Mouse (Mus musculus) bone marrow macrophage, adult 2 months (primary cell): ENCODE data around the gene Def6. TPM values are rescaled to one million over a fixed set of nuclear protein-coding genes. Genes with fewer than 3 reads are reported as not detected.

Source experiments
- H3K27ac ChIP-seq: 2 replicates; pipeline ENCODE4 v1.5.1; 2012; ENCODE audit warnings: low read depth, low read length; ENCODE audit not compliant: insufficient read depth
- H3K4me1 ChIP-seq: 2 replicates; pipeline ENCODE4 v1.6.1; 2012; ENCODE audit warnings: low read length; ENCODE audit not compliant: control insufficient read depth, insufficient read depth
- H3K4me3 ChIP-seq: 2 replicates; pipeline ENCODE4 v1.5.1; 2012; ENCODE audit warnings: mild to moderate bottlenecking, low read length, moderate library complexity; ENCODE audit not compliant: insufficient read depth
- CTCF ChIP-seq: IDR thresholded peaks from 2 replicates; pipeline ENCODE4 v1.5.1; 2012; ENCODE audit warnings: low read depth, mild to moderate bottlenecking, low read length, moderate library complexity
- POLR2A ChIP-seq: IDR thresholded peaks from 2 replicates; pipeline ENCODE4 v1.6.1; 2012; ENCODE audit warnings: mild to moderate bottlenecking, low read depth, low read length, borderline replicate concordance
- polyA plus RNA-seq: library from polyadenylated mRNA; stranded (reverse); fragments of >200 nt; gene quantifications from 2 replicates; pipeline ENCODE4 v1.2.4, GENCODE M21; 2012; ENCODE audit not compliant: missing spikeins, insufficient read depth, insufficient read length

The Def6 gene
- polyA plus RNA-seq, 1 experiment, result 44.7 TPM

DNA sequence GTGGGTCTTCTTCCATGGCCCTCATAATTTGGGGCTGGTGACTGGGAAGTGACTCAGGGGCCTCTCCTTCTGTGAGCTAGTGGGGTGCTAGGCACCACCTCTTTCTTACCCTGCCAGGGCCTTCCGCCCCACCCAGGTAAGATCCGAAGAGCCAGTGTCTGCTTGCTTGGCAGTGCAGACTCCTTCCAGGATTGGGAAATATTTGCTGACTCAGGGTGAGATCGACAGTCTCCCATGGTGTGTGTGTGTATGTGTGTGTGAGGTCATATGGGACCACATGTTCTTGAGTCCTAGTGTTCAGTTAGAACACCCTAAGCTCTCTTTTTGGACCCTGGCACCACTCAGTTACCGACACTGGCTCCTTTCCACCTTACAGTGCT is 29.0 kb downstream of the Def6 start:
- no peak overlapping the region for H3K27ac ChIP-seq

DNA sequence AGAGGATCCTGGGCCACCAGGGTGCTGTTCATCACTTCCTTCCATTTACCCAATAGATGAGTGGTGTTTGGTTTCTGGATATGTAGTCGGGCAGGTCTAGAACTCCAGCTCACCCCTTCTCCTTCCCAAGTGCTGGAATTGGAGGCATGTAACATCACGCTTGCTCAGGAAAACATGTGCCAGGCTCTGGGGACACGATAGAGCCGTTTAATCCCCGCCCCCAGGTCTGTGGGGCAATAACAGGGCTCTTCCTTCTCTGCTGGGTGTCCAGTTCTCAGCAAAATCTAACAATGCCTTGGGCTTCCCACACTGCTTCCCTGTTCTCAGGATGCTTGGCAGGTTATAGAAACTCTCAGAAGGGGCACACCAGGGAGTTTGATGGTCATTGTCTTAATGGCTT is 29.8 kb downstream of the Def6 start:
- no peak overlapping the region for H3K4me3 ChIP-seq
- peaks cover 27% of the 10 kb centered on the region for H3K4me1 ChIP-seq
- TF ChIP-seq CTCF (no peak), POLR2A (no peak)
- H3K27ac ChIP-seq, result no peak overlapping the region

More for the DNA sequence above, 29.0 kb downstream of the Def6 start:
- Histone ChIP-seq H3K4me1 (peaks cover 27% of the 10 kb centered on the region), H3K4me3 (no peak overlapping the region)
- TF ChIP-seq CTCF (no peak), POLR2A (no peak)

DNA sequence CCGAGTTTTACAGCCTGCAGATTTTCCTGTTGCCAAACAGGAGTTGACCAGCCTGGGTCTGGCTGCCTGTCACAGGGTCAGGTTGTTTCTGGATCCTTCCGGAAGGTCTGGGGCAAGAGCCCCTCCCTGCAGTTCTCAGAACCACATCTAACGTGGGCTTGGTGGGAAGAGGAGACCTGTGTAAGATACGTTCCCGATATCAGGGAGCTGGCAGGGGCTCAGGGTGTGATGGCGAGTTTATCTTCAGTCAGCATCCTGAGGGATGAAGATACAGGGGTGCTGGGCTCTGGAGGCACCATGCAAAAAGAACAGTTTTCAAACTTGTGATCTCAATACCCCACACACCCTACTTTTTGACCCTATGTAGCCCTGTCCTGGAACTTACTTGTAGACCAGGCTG is 30.3 kb downstream of the Def6 start:
- peaks cover 27% of the 10 kb centered on the region for H3K4me1 ChIP-seq
- no peak overlapping the region for H3K4me3 ChIP-seq
- H3K27ac ChIP-seq, result no peak overlapping the region
- TF ChIP-seq CTCF (no peak), POLR2A (no peak)

DNA sequence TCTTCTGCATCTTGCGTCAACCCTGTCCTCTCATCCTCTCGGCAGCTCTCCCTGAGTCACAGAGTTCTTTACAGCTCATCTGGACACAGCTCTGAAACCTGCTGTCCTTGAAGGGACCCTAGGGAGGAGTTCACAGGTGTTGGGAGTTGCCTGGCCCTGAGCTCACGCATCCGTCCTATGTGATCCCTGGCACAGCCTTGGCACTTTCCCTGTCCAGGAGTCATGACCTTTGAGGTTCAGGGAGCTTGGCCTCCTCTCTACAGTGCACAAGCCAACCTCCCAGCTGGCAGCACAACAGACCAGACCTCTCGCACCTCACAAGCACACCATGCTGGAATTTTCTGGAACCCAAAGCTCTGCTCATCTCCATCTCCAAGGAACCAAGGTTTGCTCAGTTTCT is 33.3 kb downstream of the Def6 start:
- no peak overlapping the region for H3K4me3 ChIP-seq
- no peak for TF ChIP-seq POLR2A
- TF ChIP-seq CTCF, result no peak
- no peak overlapping the region for H3K27ac ChIP-seq
- peaks cover 19% of the 10 kb centered on the region for H3K4me1 ChIP-seq

DNA sequence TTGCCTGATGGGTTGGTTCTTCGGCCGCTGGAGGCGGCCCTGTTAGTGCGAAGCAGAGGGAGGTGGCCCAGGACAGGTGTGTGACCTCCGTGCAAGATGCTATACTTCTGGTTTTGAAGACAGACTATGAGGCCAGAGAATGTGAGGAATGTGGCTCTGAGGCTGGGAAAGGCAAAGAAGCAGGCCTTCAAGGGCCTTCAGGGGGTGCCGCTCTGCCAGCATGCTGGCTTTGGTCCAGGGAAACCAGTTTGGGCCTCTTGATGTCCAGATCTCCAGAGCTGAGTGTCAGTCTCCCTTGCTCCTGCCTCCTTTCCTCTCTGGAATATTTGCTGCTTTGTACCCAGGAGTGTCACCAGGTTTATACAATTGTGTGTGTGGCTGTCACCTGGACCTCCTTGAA is 34.7 kb downstream of the Def6 start:
- TF ChIP-seq CTCF (no peak), POLR2A (no peak)
- no peak overlapping the region for H3K4me3 ChIP-seq
- H3K27ac ChIP-seq, result no peak overlapping the region
- H3K4me1 ChIP-seq, result peaks cover 20% of the 10 kb centered on the region

DNA sequence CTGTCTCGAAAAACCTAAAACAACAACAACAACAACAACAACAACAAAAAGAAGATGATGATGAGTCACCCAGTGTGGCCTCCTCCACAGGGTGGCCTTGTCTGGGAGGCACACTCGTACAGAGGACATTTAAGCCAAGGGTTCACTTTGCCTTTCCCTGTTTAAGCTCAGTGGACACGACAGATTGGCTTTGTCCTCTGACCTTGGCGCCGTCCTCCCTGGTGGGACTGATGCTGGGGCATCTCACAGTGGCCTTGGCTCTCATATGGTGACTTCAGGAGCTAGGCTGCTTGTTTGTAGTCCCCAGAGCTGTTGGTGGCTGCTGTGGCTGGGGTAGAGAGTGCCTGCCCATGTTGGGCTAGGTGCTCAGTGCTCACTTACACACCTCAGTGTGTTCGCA is 36.6 kb downstream of the Def6 start:
- TF ChIP-seq CTCF (no peak), POLR2A (no peak)

DNA sequence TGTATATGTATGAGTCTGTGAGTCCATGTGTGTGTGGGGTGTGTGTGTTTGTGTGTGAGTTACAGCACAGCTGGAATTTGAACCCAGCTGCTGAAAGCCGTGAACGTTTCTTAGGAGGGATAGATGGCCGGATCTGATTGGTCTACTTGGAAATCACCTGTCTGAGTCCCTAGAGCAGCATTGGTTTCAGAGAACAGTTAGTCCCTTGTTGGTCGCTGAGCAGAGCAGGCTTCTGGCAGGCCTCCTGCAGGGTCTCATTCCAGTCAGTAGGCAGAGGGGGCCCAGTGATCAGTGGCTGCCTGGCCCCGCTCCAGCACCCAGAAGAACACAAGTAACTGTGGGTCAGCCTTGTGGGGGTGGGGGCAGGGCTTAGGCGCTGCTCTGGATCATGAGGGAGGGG is 37.1 kb downstream of the Def6 start:
- no peak overlapping the region for H3K4me3 ChIP-seq
- TF ChIP-seq CTCF (no peak), POLR2A (no peak)
- H3K4me1 ChIP-seq, result peaks cover 32% of the 10 kb centered on the region
- no peak overlapping the region for H3K27ac ChIP-seq

More for the DNA sequence above, 36.6 kb downstream of the Def6 start:
- H3K4me1 ChIP-seq, result peaks cover 30% of the 10 kb centered on the region
- H3K4me3 ChIP-seq, result no peak overlapping the region
- no peak overlapping the region for H3K27ac ChIP-seq

DNA sequence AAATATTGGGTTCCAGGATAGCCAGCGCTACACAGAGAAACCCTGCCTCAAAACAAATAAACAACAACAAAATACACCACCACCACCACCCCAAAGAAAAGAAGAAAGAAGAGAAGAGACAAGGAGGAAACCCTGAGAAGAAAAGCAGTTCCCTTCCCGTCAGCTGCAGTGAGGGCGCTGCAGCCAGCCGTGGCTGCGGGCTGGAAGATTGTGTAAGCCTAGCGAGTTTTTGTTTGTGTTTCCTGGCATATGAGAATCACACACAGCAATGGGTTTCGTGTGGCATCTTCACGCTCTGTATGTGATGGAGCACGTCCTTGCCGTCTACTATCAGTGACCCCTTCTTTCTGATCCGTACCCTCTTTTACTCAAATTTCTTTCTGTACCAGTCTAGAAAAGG is 39.1 kb downstream of the Def6 start:
- Histone ChIP-seq H3K4me1 (peaks cover 38% of the 10 kb centered on the region), H3K27ac (peak overlapping the region; percentile 70), H3K4me3 (peak overlapping the region; percentile 28; the same call in 1 of the 2 replicates)
- TF ChIP-seq CTCF (no peak), POLR2A (no peak)

DNA sequence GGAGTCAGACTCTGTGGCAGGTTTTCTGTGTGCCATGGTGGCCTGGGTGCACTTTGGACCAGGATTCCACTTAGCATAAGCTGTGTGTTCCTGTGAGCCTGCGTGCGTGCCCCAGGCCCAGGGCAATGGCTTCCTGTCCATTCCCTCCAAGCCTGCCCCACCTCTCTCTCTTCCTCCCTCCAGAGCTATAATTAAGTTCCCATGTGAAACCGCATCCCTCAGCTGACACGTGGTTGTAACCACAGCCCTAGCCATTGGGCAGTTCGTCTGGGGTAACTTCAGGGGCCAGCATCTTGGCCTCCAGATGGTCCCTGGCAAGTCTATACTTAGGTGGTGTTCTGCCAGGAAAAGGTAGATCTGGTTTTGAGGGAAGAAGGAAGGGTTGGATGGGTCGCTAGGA is 40.0 kb downstream of the Def6 start:
- H3K4me3 ChIP-seq, result peak overlapping the region; percentile 28
- H3K27ac ChIP-seq, result peak overlapping the region; percentile 70
- TF ChIP-seq POLR2A (no peak), CTCF (no peak)
- peaks cover 48% of the 10 kb centered on the region for H3K4me1 ChIP-seq

DNA sequence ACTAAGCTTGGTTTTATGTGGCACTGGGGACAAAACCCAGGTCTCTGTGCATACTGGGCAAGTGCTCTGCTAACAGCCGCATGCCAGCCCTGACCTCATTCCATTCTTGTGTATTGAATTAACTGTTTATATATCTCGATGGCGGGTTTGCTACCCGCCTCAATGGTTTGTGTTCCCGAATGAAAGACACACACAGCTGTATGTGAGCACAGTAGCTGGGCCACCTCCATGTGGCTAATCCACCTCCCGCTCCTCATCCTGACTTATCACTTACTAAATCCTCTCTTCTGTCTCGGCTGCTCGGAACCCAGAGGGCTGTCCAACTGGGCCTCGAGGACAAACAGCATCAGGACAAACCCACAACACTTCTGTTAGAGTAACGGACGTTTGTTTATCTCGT is 41.5 kb downstream of the Def6 start:
- Histone ChIP-seq H3K4me1 (peaks cover 48% of the 10 kb centered on the region), H3K27ac (no peak overlapping the region), H3K4me3 (no peak overlapping the region)
- TF ChIP-seq CTCF, result no peak
- no peak for TF ChIP-seq POLR2A

DNA sequence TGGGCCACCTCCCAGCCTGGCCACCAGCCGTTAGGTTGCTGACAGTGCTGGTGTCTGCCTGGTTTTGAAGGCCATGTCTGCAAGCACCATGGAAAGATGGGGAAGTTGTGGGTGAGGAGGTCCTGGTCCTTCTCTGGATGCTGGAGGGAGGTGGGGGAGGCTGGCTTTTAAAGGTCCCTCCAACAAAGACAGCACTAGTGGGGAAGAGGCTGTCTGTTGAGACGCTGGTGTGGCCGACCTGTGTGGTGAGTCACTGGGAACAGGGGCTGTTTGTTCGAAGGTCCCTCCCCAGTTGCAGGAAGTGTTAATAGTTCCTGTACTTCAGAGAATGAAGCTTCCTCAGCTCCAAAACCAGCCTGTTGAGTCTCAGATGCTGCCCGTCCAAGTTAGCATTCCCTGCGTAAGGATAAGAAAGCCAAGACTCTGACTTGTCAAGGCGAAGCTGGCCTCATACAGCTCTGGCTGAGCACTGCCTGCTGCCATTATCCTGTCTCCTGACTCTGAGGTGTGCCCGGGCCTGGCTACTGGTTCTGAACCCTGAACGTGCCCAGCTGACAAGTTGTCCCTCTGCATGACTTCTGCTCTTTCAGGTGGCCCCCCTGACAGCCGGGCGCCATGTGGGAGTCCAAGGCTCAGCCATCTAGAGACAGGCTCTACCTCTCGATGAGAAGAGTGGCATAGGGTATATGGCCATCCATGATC is 44.2 kb downstream of the Def6 start:
- no peak overlapping the region for H3K27ac ChIP-seq
- H3K4me3 ChIP-seq, result no peak overlapping the region
- no peak for TF ChIP-seq POLR2A
- TF ChIP-seq CTCF, result no peak
- H3K4me1 ChIP-seq, result peaks cover 51% of the 10 kb centered on the region
